Mouse (Mus musculus) liver, embryonic 12.5 days (tissue): Measurements from ENCODE around the gene Meis2. TPM values are rescaled to one million over a fixed set of nuclear protein-coding genes. Genes with fewer than 3 reads are reported as not detected.

Experiments used
- ATAC-seq: fragments of 200-750 bp; cut with Nextera tagmentation; 2 replicates; pipeline ENCODE4 v1.8.0; 2017; ENCODE audit warnings: moderate number of reproducible peaks, mild to moderate bottlenecking, moderate library complexity
- H3K27ac ChIP-seq: fragments of 300-500 bp; sonication (generic); 2 replicates; pipeline ENCODE4 v1.5.1; 2016; ENCODE audit warnings: mild to moderate bottlenecking
- H3K27me3 ChIP-seq: fragments of 300-500 bp; sonication (generic); replicated peaks from 2 replicates; pipeline ENCODE4 v1.6.1; 2016; ENCODE audit warnings: mild to moderate bottlenecking, moderate library complexity
- H3K36me3 ChIP-seq: fragments of 300-500 bp; sonication (generic); 2 replicates; pipeline ENCODE4 v1.6.1; 2016; ENCODE audit warnings: mild to moderate bottlenecking, moderate library complexity
- H3K4me1 ChIP-seq: fragments of 300-500 bp; sonication (generic); 2 replicates; pipeline ENCODE4 v1.6.1; 2016
- H3K4me2 ChIP-seq: fragments of 300-500 bp; sonication (generic); 2 replicates; pipeline ENCODE4 v1.6.1; 2016; ENCODE audit warnings: mild to moderate bottlenecking, moderate library complexity
- H3K4me3 ChIP-seq: fragments of 300-500 bp; sonication (generic); 2 replicates; pipeline ENCODE4 v1.5.1; 2016; ENCODE audit warnings: mild to moderate bottlenecking, moderate library complexity
- H3K9ac ChIP-seq: fragments of 300-500 bp; sonication (generic); 2 replicates; pipeline ENCODE4 v1.6.1; 2016; ENCODE audit warnings: mild to moderate bottlenecking, moderate library complexity
- H3K9me3 ChIP-seq: fragments of 300-500 bp; sonication (generic); replicated peaks from 2 replicates; pipeline ENCODE4 v1.6.1; 2016; ENCODE audit warnings: mild to moderate bottlenecking, moderate library complexity
- WGBS: fragments of 180-500 bp; shearing (Covaris S2); methylation state at CpG from one replicate; pipeline ENCODE4 v1.1.7; 2016; ENCODE audit not compliant: insufficient replicate concordance; 5-methylcytosine and 5-hydroxymethylcytosine counted together
- polyA plus RNA-seq: library from polyadenylated mRNA; unstranded; fragments of >200 nt; fragmentation: Nextera tagmentation; extraction: Ambion mirVana; gene quantifications from 2 replicates; pipeline ENCODE4 v1.2.1, GENCODE M21; 2016

Meis2 gene
- polyA plus RNA-seq, 1 experiment from 2014 or later: 5.9 TPM

DNA sequence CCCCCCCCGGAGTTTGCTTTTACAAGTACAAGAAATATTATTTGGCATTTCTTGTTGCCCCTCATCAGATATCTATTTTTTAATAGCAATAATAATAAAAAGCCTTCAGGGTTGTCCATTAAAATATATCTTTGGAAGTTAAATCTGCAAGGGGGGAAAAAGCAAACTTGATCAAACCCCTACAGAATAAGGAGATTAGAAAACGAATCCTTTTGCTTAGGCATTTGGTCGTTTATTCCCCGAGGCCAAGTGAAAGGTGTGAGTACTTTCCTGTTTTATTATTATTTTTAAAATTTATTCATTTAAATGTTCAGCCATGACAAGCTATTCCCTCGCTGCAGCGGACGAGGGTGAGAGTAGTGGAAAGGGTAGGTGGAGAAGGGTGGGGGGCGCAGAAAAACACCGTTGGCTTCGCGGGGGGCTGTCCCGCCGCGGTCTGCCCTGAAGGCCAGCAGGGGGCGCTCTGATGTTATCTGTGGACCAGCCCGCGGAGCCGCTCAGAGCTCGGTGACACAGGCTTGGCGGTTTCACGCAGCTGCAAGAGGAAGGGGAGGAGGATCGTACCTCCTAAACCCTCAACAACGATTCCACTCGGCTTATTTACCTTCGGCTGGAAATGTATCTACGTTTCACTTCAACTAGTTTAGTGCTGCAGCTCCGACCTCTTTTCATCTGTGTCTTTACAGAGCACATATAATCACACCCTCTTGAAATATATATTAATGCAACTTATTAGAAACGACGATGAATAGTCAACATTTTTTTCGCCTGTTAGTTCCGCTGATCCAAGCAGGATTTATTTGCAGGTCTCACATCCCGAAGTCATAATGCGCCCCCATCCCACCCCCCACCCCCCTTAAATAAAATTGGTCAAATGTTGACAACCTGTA lies 209.9 kb downstream of the Meis2 start:
- peaks cover 97% of the 10 kb centered on the region for H3K27me3 ChIP-seq
- WGBS: 1% methylated on average over 33 of the region's 33 CpGs

DNA sequence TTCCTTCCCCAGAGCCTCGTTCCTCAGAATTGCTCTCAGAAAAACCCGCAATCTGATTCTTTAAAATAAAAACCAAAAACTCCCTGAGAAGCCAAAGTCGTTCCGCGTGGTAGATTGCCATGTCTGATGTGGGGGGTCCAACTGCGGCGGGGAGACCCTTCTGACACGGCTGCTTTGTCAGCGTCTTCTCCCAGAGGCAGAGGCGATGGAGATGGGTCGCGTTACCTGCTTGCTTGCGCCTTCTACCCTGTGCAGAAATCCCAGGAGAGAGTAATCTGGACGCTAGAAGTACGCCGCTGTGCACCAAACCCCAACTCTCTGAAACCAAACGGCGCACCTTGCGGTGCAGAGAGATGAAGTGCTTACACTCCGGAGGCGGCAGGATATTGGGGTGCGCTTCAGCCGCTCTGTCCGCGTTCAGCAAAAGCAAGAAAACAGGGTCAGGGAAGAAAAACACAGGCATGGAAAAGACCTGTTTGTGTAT lies 210.8 kb downstream of the Meis2 start:
- H3K9ac ChIP-seq: no peak overlapping the region
- H3K36me3 ChIP-seq: no peaks in the 10 kb centered on the region
- WGBS: 2% methylated on average over 25 of the region's 25 CpGs
- ATAC-seq: no peak
- H3K27ac ChIP-seq: no peak overlapping the region
- H3K27me3 ChIP-seq: peaks cover 97% of the 10 kb centered on the region
- H3K9me3 ChIP-seq: no peaks in the 10 kb centered on the region
- H3K4me1 ChIP-seq: 0 out of 2 replicates have a peak, but pooled peaks cover 6% of the 10 kb centered on the region
- peak overlapping the region; percentile 31 for H3K4me2 ChIP-seq
- no peak overlapping the region; the same call in 1 of the 2 replicates for H3K4me3 ChIP-seq

More for the DNA sequence above, 209.9 kb downstream of the Meis2 start:
- H3K4me1 ChIP-seq: 0 out of 2 replicates have a peak, but pooled peaks cover 9% of the 10 kb centered on the region
- H3K4me3 ChIP-seq: peak overlapping the region; percentile 26
- 0 out of 2 replicates have a peak, but pooled peaks have one; percentile 45 for ATAC-seq
- peak overlapping the region; percentile 52 for H3K4me2 ChIP-seq
- no peak overlapping the region for H3K9ac ChIP-seq
- H3K9me3 ChIP-seq: no peaks in the 10 kb centered on the region
- no peaks in the 10 kb centered on the region for H3K36me3 ChIP-seq
- H3K27ac ChIP-seq: no peak overlapping the region

DNA sequence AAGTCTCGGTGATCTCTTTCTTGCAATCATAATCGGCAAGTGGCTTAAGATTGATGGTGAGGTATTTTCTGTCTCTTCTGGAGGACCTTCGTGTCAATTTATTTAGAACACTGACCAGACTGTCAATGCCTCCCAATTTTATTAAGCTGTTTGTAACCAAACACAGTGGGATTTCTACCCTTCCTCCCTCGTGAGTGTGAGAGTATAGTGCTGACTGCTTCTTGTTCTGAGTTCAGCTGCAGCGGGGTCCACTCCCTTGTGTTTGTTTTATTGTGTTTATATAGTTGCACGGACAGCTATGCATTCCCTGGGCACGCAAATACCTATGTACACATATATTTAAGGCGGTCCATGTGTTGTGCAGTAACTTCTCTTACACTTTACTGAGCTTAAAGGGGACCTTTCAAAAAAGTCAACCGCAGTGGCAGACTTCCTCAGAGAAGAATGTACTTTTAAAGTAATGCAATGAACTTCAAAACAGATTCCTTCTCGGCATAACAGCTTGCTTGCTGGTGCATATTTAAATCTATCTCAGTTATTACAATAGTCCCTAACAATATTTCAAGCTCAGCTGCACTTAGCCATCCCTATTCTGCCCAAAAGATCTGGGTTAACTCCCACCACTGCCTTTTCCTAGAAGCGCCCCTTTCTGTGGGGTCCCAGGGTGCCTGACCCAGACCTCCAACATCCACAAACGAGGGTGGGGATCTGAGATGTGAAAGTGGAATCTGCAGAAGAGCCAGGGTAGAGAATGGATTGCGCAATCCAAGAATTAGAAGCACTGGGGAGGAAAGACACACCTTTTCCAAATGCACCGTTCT lies 211.4 kb downstream of the Meis2 start:
- WGBS: 7% methylated on average over 14 of the region's 14 CpGs
- H3K27ac ChIP-seq: no peak overlapping the region
- H3K36me3 ChIP-seq: no peaks in the 10 kb centered on the region
- H3K4me2 ChIP-seq: no peak overlapping the region
- H3K4me1 ChIP-seq: no peaks in the 10 kb centered on the region
- H3K27me3 ChIP-seq: peaks cover 97% of the 10 kb centered on the region
- H3K9ac ChIP-seq: no peak overlapping the region
- no peaks in the 10 kb centered on the region for H3K9me3 ChIP-seq
- ATAC-seq: no peak
- no peak overlapping the region for H3K4me3 ChIP-seq

DNA sequence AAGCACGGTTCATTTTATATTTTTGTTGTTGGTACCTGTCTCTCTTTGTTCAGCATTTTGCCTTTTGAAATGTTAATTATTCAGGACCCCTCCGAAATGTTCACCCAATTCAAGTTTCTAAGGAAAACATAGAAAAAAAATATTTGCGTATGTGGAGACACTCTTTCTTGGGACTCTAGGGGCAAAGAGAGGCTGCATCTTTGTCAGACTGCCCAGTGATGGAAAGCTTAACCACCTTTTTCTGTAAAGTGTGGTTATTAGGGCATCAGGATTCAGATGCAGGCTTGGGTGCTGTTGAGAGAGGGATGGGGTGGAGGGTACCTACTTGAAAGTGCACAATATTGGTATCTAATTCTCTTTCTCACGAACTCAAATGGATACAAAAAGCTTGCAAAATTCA lies 212.4 kb downstream of the Meis2 start:
- no peak overlapping the region for H3K4me3 ChIP-seq
- no peaks in the 10 kb centered on the region for H3K9me3 ChIP-seq
- no peak overlapping the region for H3K9ac ChIP-seq
- peaks cover 88% of the 10 kb centered on the region for H3K27me3 ChIP-seq
- no peaks in the 10 kb centered on the region for H3K36me3 ChIP-seq
- H3K4me2 ChIP-seq: no peak overlapping the region
- no peak overlapping the region for H3K27ac ChIP-seq
- H3K4me1 ChIP-seq: no peaks in the 10 kb centered on the region
- WGBS: 16% methylated on average over 4 of the region's 4 CpGs
- no peak for ATAC-seq

DNA sequence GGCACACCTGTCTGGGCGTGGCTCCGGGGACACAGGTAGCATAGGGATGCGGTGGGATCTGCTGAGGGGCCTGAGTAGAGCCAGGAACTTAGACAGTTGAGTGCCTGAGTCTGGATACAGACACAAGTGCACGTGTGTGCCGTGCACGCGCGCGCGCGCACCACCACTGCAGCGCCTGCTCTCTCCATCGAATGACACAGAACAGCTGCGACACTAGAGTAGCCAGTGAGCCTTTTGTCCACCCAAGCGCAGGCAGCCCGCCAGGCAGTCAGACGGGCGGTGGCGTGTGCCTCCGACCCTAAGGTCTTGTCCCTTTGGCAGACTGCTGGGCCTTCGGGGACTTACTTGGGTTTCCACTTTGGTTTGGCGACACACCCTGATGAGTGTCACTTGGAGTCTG lies 213.0 kb downstream of the Meis2 start:
- Histone ChIP-seq H3K4me2 (peak overlapping the region; percentile 25; the same call in 1 of the 2 replicates), H3K36me3 (no peaks in the 10 kb centered on the region), H3K9me3 (no peaks in the 10 kb centered on the region), H3K27ac (no peak overlapping the region), H3K9ac (no peak overlapping the region), H3K27me3 (peaks cover 82% of the 10 kb centered on the region), H3K4me1 (no peaks in the 10 kb centered on the region), H3K4me3 (no peak overlapping the region)
- no peak for ATAC-seq
- 3% methylated on average over 22 of the region's 22 CpGs for WGBS

DNA sequence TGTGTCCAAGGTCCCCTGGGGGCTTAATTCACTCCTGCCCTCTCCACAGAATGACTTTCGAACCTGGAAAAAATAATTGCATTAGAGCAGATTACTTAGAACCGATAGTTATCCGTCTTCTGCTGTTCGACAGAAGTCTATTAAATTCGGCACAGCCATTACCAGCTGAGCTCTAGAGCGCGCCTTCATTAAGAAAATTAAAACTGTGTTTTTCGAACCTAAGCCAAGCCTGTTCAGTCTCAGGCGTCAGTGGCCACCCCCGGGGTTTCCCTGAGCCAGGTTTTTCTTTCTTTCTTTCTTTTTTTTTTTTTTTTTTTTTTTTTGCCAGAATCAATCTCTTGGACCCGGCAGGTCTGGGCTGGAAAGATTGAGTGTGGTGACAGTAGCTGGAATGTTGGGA lies 213.5 kb downstream of the Meis2 start:
- 31% methylated on average over 11 of the region's 11 CpGs for WGBS
- Histone ChIP-seq H3K27me3 (peaks cover 77% of the 10 kb centered on the region), H3K9ac (no peak overlapping the region), H3K4me1 (no peaks in the 10 kb centered on the region), H3K27ac (no peak overlapping the region), H3K4me3 (no peak overlapping the region), H3K9me3 (no peaks in the 10 kb centered on the region), H3K4me2 (no peak overlapping the region), H3K36me3 (no peaks in the 10 kb centered on the region)
- ATAC-seq: no peak

DNA sequence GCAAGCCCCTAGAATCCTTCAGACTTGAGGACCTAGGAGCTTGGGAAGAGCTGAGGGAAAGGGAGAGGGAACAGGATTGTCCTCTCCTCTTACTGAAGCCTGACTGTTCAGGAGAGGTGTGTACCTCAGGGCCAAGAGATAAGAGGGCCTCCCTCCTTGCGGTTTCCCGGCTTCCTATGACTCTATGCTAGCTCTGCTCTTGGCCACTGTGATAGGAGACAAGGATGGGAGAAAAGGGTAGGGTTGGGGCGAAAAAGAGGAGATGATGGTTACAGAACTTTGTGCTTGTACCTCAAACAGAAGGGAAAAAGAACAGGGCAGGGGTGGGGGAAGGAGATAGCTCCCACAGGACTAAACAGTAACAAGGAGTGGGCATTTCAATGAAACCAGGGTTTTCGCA lies 214.7 kb downstream of the Meis2 start:
- Histone ChIP-seq H3K27ac (no peak overlapping the region), H3K9ac (no peak overlapping the region), H3K36me3 (no peaks in the 10 kb centered on the region), H3K4me2 (no peak overlapping the region), H3K4me3 (no peak overlapping the region), H3K4me1 (no peaks in the 10 kb centered on the region), H3K27me3 (peaks cover 67% of the 10 kb centered on the region), H3K9me3 (no peaks in the 10 kb centered on the region)
- 51% methylated on average over 4 of the region's 4 CpGs for WGBS
- no peak for ATAC-seq

DNA sequence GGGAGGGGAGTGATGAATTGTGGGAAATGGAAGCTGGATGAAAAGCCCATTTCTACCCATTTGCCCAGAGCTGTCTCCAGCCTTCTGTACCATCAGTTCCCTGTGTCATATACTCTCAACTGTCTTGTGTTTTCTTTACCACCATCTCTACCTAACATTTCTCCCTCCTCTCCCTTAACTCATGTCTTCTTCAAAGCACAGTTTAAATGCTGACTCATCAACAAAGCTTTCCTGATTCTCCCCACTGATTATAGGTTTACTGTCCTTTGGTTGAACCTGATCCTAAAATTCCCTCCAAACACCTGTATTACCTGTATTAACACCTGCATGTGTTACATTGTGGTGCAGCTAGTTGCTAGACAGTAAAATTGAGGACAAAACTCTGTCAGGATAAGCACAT lies 222.8 kb downstream of the Meis2 start:
- Histone ChIP-seq H3K4me3 (no peak overlapping the region), H3K36me3 (no peaks in the 10 kb centered on the region), H3K4me1 (no peaks in the 10 kb centered on the region), H3K27me3 (no peaks in the 10 kb centered on the region), H3K9me3 (no peaks in the 10 kb centered on the region), H3K4me2 (no peak overlapping the region), H3K27ac (no peak overlapping the region), H3K9ac (no peak overlapping the region)
- ATAC-seq: no peak

DNA sequence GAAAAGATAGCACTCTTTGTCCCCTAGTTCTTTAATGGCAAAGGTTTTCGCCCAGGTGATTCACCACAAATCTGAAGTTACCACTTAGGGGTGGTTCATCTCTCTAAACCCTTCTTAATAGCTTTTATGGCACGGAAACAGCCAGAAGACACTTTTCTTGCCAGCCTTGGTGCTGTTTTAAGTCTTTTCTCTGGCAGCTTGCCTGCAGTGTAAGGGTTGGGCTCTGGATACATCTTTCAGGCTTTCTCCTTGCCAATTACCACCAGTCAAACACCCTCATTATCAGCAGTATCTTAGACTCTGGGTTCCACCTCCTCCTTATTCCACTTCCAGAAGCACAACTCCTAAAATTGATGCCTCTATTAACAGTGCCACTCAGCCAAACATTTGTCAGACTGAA lies 229.6 kb downstream of the Meis2 start:
- WGBS: 63% methylated on average over 2 of the region's 2 CpGs
- Histone ChIP-seq H3K9ac (no peak overlapping the region), H3K27me3 (no peaks in the 10 kb centered on the region), H3K4me3 (no peak overlapping the region), H3K27ac (no peak overlapping the region), H3K36me3 (no peaks in the 10 kb centered on the region), H3K4me1 (no peaks in the 10 kb centered on the region), H3K9me3 (no peaks in the 10 kb centered on the region), H3K4me2 (no peak overlapping the region)
- no peak for ATAC-seq

DNA sequence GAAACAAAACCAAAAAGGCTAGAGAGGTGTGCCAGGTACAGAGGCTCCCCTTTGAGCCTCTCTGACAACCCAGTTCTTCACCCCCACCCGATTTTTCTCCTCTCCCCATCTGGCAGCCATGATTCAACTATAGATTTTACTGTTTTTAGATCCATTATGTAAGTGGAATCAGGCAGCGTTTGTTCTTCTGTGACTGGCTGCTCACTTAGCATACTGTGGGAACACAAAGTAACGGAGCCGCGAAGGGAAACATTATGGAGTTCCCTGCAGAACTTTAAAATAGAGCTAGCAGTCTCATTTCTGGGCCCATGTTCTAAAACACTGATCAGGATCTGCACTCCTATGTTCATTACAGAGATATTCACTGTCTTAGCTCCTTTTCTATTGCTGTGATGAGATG lies 243.3 kb downstream of the Meis2 start:
- no peak overlapping the region for H3K9ac ChIP-seq
- ATAC-seq: no peak
- H3K9me3 ChIP-seq: no peaks in the 10 kb centered on the region
- H3K36me3 ChIP-seq: no peaks in the 10 kb centered on the region
- no peak overlapping the region for H3K27ac ChIP-seq
- no peaks in the 10 kb centered on the region for H3K27me3 ChIP-seq
- H3K4me2 ChIP-seq: no peak overlapping the region
- 76% methylated on average over 5 of the region's 5 CpGs for WGBS
- no peaks in the 10 kb centered on the region for H3K4me1 ChIP-seq
- no peak overlapping the region for H3K4me3 ChIP-seq

DNA sequence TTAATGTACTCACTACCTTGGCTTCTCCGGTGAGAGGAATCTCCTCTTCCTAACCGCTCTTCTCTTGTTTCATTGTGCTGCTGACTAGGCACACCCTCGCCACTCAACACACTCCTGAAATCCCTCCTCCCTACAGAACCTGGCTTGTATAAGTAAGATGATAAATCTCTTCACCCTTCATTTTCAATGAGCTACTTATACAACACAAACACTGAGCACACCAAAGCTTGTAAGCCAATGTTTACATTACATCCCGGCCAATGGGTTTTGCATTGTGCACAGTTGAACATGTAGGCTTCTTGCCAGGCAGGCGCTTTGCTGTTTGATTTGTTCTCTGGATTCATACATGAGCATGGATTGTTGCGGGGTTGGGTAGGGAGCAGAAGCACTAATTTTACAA lies 247.7 kb downstream of the Meis2 start:
- Histone ChIP-seq H3K9me3 (no peaks in the 10 kb centered on the region), H3K4me3 (no peak overlapping the region), H3K27ac (no peak overlapping the region), H3K4me2 (no peak overlapping the region), H3K36me3 (no peaks in the 10 kb centered on the region), H3K4me1 (no peaks in the 10 kb centered on the region), H3K9ac (no peak overlapping the region), H3K27me3 (no peaks in the 10 kb centered on the region)
- WGBS: 76% methylated on average over 6 of the region's 6 CpGs
- no peak for ATAC-seq

DNA sequence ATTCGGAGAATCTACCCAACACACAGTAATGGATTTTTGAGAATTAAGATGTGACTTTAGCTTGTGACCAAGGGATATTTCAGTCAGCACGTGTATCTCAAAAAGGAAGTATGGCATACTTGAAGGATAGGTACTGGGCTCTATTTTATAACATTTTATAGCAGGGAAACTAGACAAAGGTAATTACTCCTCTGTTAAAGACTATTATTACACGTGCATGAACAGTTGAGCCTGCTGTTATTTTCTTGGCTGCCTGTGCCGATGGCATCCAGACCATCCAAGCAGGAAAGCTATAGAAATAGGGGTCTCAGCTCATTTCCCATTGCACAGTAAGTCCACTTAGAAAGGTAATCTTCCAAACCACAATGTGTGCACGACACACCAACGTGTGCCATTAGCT lies 251.9 kb downstream of the Meis2 start:
- Histone ChIP-seq H3K9me3 (no peaks in the 10 kb centered on the region), H3K36me3 (no peaks in the 10 kb centered on the region), H3K27me3 (no peaks in the 10 kb centered on the region), H3K4me3 (no peak overlapping the region), H3K4me2 (no peak overlapping the region), H3K27ac (no peak overlapping the region), H3K9ac (no peak overlapping the region), H3K4me1 (no peaks in the 10 kb centered on the region)
- no peak for ATAC-seq
- WGBS: 56% methylated on average over 6 of the region's 6 CpGs
